Mouse (Mus musculus): ENCODE results near the gene Gm3336.

GRCm38 (mm10) chr8:70711041-70711440, 7.3 kb upstream of the Gm3336 start:
- TF ChIP-seq CTCF (IDR thresholded peaks at IDR 0.05; ENCODE audit: control insufficient read depth, insufficient read depth, low read length) (no peak), POLR2A (IDR thresholded peaks at IDR 0.05; ENCODE audit: borderline replicate concordance, control insufficient read depth, low read depth, low read length) (no peak)

All from bone marrow, adult 2 months (tissue).